Mouse (Mus musculus) gastrocnemius, adult 18-20 months (tissue): ENCODE data around the gene Dhx9. TPM values are rescaled to one million over a fixed set of nuclear protein-coding genes. Genes with fewer than 3 reads are reported as not detected.
"Not testable (repeated sequence)": the region's sequence is repeated elsewhere in the genome, so short reads cannot be mapped to it uniquely, and the experiment has no call there.

Experiments
- DNase-seq: peaks from one replicate; pipeline ENCODE4 v3.0.0; 2021; ENCODE audit warnings: low spot score
- total RNA-seq, 2 experiments: library from RNA; stranded (reverse); gene quantifications; 2 replicates each; pipeline ENCODE4 v1.2.3; 2021

Gene Dhx9
- total RNA-seq, 2 experiments from 2014 or later, result 21.4 to 24.4 TPM

DNA sequence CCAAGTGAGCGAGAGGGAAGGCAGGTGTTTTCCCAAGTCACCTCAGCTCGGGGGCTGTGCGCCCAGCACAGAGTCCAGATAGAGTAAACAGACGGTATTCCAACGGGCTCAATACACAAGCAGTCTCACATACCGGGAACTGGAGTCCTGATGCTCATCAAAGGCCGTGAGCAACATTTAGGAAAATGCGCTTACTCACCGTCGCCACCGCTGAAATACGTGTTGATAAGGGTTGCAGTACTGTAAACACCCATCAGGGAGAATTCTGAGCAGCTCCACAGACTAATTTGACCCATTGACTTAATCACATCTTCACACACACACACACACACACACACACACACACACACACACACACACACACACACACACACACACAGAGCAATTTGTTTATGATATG, 63.2 kb downstream of the Dhx9 start:
- DNase-seq, result no peak

DNA sequence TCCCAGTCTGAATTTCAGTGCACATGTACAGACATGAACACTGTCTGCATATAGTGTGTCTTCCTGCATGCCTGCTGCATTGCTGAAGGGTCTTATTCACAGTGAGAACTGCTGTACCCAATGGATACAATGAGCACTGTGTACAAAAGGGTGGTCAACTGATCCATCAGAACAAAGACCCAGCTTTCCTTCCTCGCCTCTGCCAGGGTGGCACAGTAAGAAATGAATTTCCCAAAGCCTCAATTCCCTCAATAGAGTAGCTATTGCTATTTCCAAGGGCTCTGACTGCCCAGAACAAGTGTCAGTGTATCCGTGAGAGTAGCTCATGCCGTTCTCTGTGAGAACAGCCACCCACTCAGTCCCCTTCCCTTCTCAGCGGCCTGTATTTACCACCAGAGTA, 69.7 kb downstream of the Dhx9 start:
- not testable (repeated sequence) for DNase-seq

DNA sequence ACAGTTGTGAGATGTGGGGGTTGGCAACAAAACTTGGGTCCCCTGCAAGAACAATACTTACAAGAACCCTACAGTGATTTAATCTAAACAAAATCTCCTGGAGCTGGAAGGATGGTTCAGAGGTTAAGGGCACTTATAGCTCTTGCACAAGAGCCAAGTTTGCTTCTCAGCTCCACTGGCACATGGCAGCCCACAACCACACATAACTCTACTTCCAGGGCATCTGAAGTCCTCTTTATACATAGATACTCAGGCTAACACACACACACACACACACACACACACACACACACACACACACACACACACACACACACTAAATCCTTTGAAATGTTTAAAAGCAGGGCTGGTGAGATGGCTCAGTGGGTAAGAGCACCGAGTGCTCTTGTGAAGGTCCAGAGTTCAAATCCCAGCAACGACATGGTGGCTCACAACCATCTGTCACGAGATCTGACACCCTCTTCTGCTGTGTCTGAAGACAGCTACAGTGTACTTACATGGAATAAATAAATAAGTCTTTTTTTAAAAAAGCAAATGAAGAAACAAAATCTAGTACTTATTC, 71.1 kb downstream of the Dhx9 start:
- not testable (repeated sequence) for DNase-seq

DNA sequence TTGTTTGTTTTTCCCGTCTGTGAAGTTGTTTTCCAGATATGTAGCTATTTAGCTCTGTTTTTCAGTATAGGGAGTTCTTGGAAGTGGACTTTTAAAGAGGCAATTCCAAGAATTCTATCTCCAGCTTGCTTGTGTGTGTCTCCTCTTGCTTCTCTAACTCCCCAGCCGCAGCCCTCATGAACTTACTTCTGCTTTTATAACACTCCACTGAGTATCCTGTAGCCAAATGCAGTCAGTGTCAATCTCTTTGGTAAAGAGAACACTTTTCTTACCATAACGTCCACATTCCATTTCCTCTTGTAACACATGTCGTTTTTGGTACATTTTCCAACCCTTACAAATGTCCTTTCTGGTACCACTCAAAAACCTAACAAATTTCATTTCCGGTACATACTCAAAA, 71.7 kb downstream of the Dhx9 start:
- not testable (repeated sequence) for DNase-seq

DNA sequence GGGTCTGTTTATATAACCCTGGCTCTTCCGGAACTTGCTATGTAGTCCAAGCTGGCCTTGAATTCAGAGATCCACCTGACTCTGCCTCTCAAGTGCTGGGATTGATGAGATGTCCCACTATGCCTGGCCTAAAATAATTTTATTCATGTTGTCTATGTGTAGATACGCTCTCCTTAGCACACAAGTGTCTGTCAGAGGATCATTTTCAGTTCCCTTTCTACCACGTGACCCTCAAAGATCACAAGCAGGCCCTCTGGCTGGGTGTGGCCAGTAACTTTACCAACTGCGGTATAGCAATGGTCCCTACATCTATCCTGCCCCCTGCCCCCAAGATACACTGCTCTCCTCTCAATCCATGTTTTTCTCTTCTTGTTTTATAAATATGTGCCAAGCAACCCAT, 72.5 kb downstream of the Dhx9 start:
- peak; percentile 34 for DNase-seq

DNA sequence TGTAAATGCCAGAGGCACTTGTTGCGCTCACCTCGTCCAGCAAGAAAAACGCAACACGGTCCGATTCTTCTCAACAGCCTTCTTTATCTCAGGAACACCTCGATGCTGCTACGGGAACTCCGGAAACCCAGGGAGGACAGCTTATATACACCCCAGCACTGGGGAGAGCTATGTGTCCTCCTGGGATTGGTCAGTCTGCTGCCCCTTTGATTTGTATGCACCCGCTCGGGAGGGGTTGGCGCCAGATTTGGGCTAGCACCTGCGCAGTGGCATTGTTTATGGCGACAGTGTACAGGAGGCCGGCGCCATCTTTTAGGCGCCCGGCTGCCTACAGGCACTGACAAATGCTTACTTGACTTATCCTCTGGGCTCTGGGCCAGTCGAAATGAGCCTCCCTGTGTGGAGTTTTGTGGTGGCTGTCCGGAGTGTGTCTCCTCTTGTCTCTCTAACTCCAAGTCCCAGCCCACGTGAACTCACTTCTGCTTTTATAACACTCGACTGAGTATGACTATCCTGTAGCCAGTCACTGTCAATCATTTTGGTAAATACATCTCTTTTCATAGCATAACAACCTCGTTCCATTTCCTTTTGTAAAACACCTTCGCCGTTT, 73.2 kb downstream of the Dhx9 start:
- DNase-seq, result peak; percentile 59

DNA sequence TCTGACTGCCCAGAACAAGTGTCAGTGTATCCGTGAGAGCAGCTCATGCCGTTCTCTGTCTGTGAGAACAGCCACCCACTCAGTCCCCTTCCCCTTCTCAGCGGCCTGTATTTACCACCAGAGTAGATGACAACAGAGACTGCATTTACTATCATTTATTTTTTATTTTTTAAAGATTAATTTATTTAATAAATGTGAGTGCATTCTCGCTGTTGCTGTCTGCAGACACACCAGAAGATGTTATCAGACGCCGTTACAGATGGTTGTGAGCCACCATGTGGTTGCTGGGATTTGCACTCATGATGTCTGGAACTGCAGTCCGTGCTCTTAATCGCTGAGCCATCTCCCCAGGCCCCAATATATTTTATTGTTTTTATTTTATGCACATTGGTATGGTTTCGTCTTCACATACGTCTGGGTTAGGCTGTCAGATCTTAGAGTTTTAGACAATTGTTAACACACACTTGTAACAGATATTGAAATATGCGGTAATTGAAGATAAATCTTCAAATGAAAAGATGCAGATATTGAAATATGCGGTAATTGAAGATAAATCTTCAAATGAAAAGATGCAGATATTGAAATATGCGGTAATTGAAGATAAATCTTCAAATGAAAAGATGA, 74.0 kb downstream of the Dhx9 start:
- DNase-seq, result not testable (repeated sequence)

DNA sequence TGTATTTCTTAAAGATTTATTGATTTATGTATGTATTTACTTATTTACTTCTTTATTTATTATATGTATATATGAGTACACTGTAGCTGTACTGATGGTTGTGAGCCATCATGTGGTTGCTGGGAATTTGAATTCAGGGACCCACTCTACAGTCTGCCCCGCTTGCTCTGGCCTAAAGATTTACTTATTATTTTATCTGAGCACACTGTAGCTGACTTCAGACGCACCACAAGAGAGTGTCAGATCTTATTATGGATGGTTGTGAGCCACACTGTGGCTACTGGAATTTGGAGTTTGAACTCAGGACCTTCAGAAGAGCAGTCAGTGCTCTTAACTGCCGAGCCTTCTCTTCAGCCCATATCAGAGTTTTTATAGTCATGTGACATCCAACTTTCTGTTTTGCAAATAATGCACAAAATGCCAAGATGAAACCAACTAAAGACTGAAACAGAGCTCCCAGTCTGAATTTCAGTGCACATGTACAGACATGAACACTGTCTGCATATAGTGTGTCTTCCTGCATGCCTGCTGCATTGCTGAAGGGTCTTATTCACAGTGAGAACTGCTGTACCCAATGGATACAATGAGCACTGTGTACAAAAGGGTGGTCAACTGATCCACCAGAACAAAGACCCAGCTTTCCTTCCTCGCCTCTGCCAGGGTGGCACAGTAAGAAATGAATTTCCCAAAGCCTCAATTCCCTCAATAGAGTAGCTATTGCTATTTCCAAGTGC, 74.6 kb downstream of the Dhx9 start:
- DNase-seq, result not testable (repeated sequence)

DNA sequence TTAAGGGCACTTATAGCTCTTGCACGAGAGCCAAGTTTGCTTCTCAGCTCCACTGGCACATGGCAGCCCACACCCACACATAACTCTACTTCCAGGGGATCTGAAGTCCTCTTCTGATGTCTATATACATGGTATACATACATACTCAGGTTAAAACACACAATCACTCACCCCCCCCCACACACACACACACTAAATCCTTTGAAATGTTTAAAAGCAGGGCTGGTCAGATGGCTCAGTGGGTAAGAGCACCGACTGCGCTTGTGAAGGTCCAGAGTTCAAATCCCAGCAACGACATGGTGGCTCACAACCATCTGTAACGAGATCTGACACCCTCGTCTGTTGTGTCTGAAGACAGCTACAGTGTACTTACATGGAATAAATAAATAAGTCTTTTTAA, 75.7 kb downstream of the Dhx9 start:
- DNase-seq, result no peak

DNA sequence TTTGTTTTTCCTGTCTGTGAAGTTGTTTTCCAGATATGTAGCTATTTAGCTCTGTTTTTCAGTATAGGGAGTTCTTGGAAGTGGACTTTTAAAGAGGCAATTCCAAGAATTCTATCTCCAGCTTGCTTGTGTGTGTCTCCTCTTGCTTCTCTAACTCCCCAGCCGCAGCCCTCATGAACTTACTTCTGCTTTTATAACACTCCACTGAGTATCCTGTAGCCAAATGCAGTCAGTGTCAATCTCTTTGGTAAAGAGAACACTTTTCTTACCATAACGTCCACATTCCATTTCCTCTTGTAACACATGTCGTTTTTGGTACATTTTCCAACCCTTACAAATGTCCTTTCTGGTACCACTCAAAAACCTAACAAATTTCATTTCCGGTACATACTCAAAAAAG, 76.5 kb downstream of the Dhx9 start:
- DNase-seq, result not testable (repeated sequence)

DNA sequence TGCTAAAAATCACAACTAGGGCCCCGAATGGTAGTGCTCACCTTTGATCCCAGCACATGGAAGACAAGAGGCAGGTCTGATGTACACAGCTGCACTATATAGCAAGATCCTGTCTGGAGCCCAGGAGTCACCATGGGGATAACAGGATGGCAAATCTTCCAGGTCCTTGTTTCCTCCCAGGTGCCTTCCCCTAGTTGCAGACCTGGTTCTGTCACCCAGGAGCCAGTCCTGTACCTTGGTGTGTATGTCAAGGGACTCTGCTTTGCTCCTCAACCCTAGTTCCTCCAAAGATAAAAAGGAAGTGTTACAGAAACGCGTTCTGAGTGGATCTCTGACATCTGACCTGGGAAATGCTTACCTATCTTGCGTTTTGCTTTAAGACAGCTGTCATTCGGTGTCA, 79.2 kb downstream of the Dhx9 start:
- not testable (repeated sequence) for DNase-seq

DNA sequence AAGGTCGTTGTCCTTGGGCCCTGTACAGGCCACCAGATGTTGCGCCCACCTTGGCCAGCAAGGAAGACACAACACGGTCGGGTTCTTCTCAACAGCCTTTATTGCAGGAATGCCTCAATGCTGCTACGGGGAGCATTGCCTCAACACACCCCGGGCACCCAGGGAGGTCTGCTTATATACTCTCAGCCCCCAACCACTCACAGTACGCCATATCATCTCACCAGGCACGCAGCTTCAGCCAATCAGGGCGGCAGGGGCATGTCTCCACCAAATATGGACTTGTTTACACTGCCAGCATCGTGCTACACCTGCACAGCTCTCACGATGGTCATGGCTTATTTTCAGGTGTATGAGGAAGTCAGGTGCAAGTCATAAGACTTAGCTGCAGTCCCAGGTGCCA, 79.8 kb downstream of the Dhx9 start:
- not testable (repeated sequence) for DNase-seq

Other genes with a start within 250 kb of the Dhx9 start
- gene Lamc1, start 154.9 kb downstream of the Dhx9 start, total RNA-seq, result 10 to 100 TPM; 44.8 to 52.1 TPM
- gene Shcbp1l, start 62.5 kb downstream of the Dhx9 start, total RNA-seq, result not detected
- gene Npl, start 62.4 kb upstream of the Dhx9 start, total RNA-seq, result 1 to 10 TPM; 2.2 to 2.4 TPM
- gene Rgs8, start 165.4 kb upstream of the Dhx9 start, total RNA-seq, result not detected